Mouse (Mus musculus): ENCODE results near the gene Tmem41b. TPM values are rescaled to one million over a fixed set of nuclear protein-coding genes. Genes with fewer than 3 reads are reported as not detected.
"Not testable (repeated sequence)": the region's sequence is repeated elsewhere in the genome, so short reads cannot be mapped to it uniquely, and the experiment has no call there.

Tmem41b gene
- polyA plus RNA-seq, 1 experiment from 2014 or later = 65.0 TPM

GRCm38 (mm10) chr7:109993157-109993959 is 6.6 kb upstream of the Tmem41b start:
- Histone ChIP-seq H3K9ac (ENCODE audit: low read depth, low read length) (no peak overlapping the region), H3K4me1 (replicated peaks; ENCODE audit: control insufficient read depth, insufficient read depth, low read length) (no peaks in the 10 kb centered on the region)

DNA sequence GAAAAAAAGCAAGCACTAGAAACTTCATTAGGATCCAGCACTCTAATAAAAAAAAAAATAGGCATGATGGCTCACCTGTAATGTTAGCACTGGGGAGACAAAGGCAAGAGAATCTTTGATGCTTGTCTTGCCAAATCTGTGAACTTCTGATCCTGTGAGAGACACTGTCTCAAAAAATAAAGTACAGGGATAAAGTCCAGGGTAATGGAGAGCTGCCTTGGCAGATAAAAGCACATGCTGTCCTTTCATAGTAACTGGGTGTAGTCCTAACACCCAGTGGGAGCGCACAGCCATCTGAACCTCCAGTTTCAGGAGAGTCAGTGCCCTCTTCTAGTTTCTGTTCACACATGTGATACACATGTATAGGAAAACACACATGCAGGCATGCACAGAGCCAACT is 4.6 kb upstream of the Tmem41b start:
- 75% methylated on average over 1 of the region's 1 CpGs for WGBS
- Histone ChIP-seq H3K9me3 (ENCODE audit: control insufficient read depth, low read length) (no peaks in the 10 kb centered on the region), H3K27me3 (replicated peaks; ENCODE audit: control insufficient read depth, insufficient read depth, low read length) (no peaks in the 10 kb centered on the region), H3K4me3 (ENCODE audit: low read depth, low read length) (no peak overlapping the region), H3K9ac (ENCODE audit: low read depth, low read length) (no peak overlapping the region), H3K4me2 (no peak overlapping the region), H3K4me1 (replicated peaks; ENCODE audit: control insufficient read depth, insufficient read depth, low read length) (no peaks in the 10 kb centered on the region), H3K36me3 (ENCODE audit: control insufficient read depth, insufficient read depth, low read length) (no peaks in the 10 kb centered on the region), H3K27ac (ENCODE audit: low read depth, low read length) (no peak overlapping the region)
- ATAC-seq (replicated peaks; ENCODE audit: low FRiP score) = no peak
- no peak for DNase-seq (ENCODE audit: low spot score)

More at GRCm38 (mm10) chr7:109993157-109993959, 6.6 kb upstream of the Tmem41b start:
- WGBS = 58% methylated on average over 2 of the region's 2 CpGs
- no peak for ATAC-seq (replicated peaks; ENCODE audit: low FRiP score)
- Histone ChIP-seq H3K4me2 (no peak overlapping the region), H3K27ac (ENCODE audit: low read depth, low read length) (no peak overlapping the region), H3K36me3 (ENCODE audit: control insufficient read depth, insufficient read depth, low read length) (no peaks in the 10 kb centered on the region), H3K4me3 (ENCODE audit: low read depth, low read length) (no peak overlapping the region), H3K9me3 (ENCODE audit: control insufficient read depth, low read length) (no peaks in the 10 kb centered on the region), H3K27me3 (replicated peaks; ENCODE audit: control insufficient read depth, insufficient read depth, low read length) (no peaks in the 10 kb centered on the region)
- no peak for DNase-seq (ENCODE audit: low spot score)

DNA sequence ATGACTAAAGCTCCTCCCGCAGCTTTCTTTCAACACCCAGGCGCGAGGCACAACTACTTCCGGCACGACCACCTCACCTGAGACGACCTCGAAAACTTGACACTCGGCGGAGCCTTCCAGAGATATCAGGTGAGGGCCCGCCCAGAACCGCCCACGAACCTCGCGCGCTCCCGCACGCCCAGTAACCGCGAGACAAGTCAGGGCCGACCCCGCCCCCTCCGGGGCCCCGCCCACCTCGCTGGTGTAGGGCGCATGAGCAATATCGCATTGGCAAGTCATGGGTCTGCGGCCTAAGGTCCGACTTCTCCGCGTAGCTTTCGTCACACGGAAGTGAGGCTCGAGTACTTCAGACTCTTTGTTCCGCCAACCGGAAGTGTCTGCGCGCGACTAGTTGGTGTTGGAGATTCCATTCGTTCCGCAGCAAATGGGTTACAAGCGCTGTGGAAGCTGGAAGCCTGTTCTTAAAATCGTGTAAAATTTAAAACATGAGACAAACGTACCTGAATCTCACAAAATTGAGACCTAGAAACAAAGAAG is 528 bp downstream of the Tmem41b start:
- DNase-seq (ENCODE audit: low spot score) (peak; percentile 100), ATAC-seq (replicated peaks; ENCODE audit: low FRiP score) (peak; percentile 98)
- WGBS = under 1% methylated on average over 43 of the region's 43 CpGs
- H3K9me3 ChIP-seq (ENCODE audit: control insufficient read depth, low read length) = no peaks in the 10 kb centered on the region
- peak overlapping the region; percentile 65 for H3K4me3 ChIP-seq (ENCODE audit: low read depth, low read length)
- H3K9ac ChIP-seq (ENCODE audit: low read depth, low read length) = peak overlapping the region; percentile 71
- H3K36me3 ChIP-seq (ENCODE audit: control insufficient read depth, insufficient read depth, low read length) = no peaks in the 10 kb centered on the region
- H3K4me1 ChIP-seq (replicated peaks; ENCODE audit: control insufficient read depth, insufficient read depth, low read length) = no peaks in the 10 kb centered on the region
- peak overlapping the region; percentile 69 for H3K4me2 ChIP-seq
- peak overlapping the region; percentile 87 for H3K27ac ChIP-seq (ENCODE audit: low read depth, low read length)
- H3K27me3 ChIP-seq (replicated peaks; ENCODE audit: control insufficient read depth, insufficient read depth, low read length) = no peaks in the 10 kb centered on the region

DNA sequence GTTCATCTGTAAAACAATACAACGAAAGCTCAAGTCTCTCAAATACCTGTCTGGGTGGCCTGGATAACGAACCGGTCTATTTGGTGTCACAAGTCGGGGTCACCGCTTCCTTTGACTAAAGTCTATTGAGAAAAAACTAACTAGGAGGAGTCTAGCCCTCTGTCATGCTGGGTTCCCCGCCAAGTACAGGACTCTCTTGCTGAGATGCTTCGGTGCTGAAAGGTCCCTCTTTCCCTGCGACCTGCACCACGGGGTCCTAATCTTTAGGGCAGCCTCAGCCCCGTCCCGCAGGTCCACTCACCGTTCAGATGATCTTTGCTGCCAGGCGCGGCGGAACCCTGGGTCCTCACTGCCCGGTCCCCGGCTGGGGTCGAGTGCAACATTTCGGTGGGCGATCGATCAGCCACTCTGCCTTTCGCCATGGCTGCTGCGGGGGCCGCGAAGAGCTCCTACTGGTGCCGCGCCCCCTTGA is 1.0 kb downstream of the Tmem41b start:
- Histone ChIP-seq H3K9ac (ENCODE audit: low read depth, low read length) (peak overlapping the region; percentile 67), H3K4me3 (ENCODE audit: low read depth, low read length) (peak overlapping the region; percentile 65), H3K36me3 (ENCODE audit: control insufficient read depth, insufficient read depth, low read length) (no peaks in the 10 kb centered on the region), H3K4me2 (peak overlapping the region; percentile 62), H3K27me3 (replicated peaks; ENCODE audit: control insufficient read depth, insufficient read depth, low read length) (no peaks in the 10 kb centered on the region), H3K27ac (ENCODE audit: low read depth, low read length) (peak overlapping the region; percentile 66), H3K4me1 (replicated peaks; ENCODE audit: control insufficient read depth, insufficient read depth, low read length) (no peaks in the 10 kb centered on the region), H3K9me3 (ENCODE audit: control insufficient read depth, low read length) (no peaks in the 10 kb centered on the region)
- DNase-seq (ENCODE audit: low spot score) = no peak
- ATAC-seq (replicated peaks; ENCODE audit: low FRiP score) = peak; percentile 37
- WGBS = under 1% methylated on average over 27 of the region's 27 CpGs

- H3K9ac ChIP-seq (ENCODE audit: low read depth, low read length); H3K4me3 ChIP-seq (ENCODE audit: low read depth, low read length): not testable (repeated sequence)
Measured at GRCm38 (mm10) chr7:109984608-109985007, 2.1 kb downstream of the Tmem41b start.

DNA sequence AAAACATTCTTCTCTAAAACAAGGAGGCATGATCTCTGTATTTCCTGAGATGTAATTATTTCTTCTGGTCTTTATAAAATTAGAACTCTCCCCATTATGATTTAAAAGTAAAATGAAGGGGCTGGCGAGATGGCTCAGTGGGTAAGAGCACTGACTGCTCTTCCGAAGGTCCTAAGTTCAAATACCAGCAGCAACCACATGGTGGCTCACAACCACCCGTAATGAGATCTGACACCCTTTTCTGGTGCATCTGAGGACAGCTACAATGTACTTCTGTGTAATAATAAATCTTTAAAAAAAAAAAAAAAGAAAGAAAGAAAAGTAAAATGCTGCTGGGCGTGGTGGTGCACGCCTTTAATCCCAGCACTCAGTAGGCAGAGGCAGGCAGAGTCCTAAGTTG is 9.6 kb downstream of the Tmem41b start:
- peaks cover 16% of the 10 kb centered on the region for H3K36me3 ChIP-seq (ENCODE audit: control insufficient read depth, insufficient read depth, low read length)
- DNase-seq (ENCODE audit: low spot score); H3K27ac ChIP-seq (ENCODE audit: low read depth, low read length); H3K4me1 ChIP-seq (replicated peaks; ENCODE audit: control insufficient read depth, insufficient read depth, low read length); H3K4me2 ChIP-seq; H3K27me3 ChIP-seq (replicated peaks; ENCODE audit: control insufficient read depth, insufficient read depth, low read length); H3K9me3 ChIP-seq (ENCODE audit: control insufficient read depth, low read length); H3K9ac ChIP-seq (ENCODE audit: low read depth, low read length); H3K4me3 ChIP-seq (ENCODE audit: low read depth, low read length); ATAC-seq (replicated peaks; ENCODE audit: low FRiP score): not testable (repeated sequence)
- WGBS = 67% methylated on average over 5 of the region's 5 CpGs

More at GRCm38 (mm10) chr7:109984608-109985007, 2.1 kb downstream of the Tmem41b start:
- not testable (repeated sequence) for H3K27ac ChIP-seq (ENCODE audit: low read depth, low read length); H3K36me3 ChIP-seq (ENCODE audit: control insufficient read depth, insufficient read depth, low read length); H3K9me3 ChIP-seq (ENCODE audit: control insufficient read depth, low read length); H3K4me1 ChIP-seq (replicated peaks; ENCODE audit: control insufficient read depth, insufficient read depth, low read length); ATAC-seq (replicated peaks; ENCODE audit: low FRiP score); H3K27me3 ChIP-seq (replicated peaks; ENCODE audit: control insufficient read depth, insufficient read depth, low read length); DNase-seq (ENCODE audit: low spot score)
- peak overlapping the region; percentile 62 for H3K4me2 ChIP-seq
- 79% methylated on average over 5 of the region's 5 CpGs for WGBS

GRCm38 (mm10) chr7:109975966-109976715 is 10.6 kb downstream of the Tmem41b start:
- H3K4me2 ChIP-seq = no peak overlapping the region
- H3K4me1 ChIP-seq (replicated peaks; ENCODE audit: control insufficient read depth, insufficient read depth, low read length) = no peaks in the 10 kb centered on the region
- H3K27ac ChIP-seq (ENCODE audit: low read depth, low read length) = no peak overlapping the region
- H3K4me3 ChIP-seq (ENCODE audit: low read depth, low read length) = no peak overlapping the region
- H3K27me3 ChIP-seq (replicated peaks; ENCODE audit: control insufficient read depth, insufficient read depth, low read length) = no peaks in the 10 kb centered on the region
- H3K9ac ChIP-seq (ENCODE audit: low read depth, low read length) = no peak overlapping the region
- no peaks in the 10 kb centered on the region for H3K9me3 ChIP-seq (ENCODE audit: control insufficient read depth, low read length)
- DNase-seq (ENCODE audit: low spot score) (no peak), ATAC-seq (replicated peaks; ENCODE audit: low FRiP score) (no peak)
- 88% methylated on average over 6 of the region's 6 CpGs for WGBS
- peaks cover 16% of the 10 kb centered on the region for H3K36me3 ChIP-seq (ENCODE audit: control insufficient read depth, insufficient read depth, low read length)

DNA sequence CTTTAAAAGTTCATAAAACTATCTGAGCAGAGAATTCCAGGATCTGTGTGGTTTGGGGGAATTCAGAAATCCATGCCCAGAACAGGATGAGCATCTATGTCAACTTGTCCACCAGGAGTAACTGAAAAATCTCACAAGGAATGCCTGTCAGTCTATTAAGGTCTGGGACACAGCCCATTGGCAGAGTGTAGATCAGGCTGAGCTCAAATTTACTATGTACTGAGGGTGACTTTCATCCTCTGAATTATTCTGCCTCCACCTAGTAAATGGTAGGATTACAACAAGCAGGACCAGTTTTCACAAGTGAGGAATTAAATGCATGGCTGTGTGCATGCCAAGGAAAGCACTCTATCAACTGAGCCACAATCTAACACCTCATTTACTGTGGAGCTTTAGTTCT is 17.2 kb downstream of the Tmem41b start:
- Histone ChIP-seq H3K4me1 (replicated peaks; ENCODE audit: control insufficient read depth, insufficient read depth, low read length) (no peaks in the 10 kb centered on the region), H3K27ac (ENCODE audit: low read depth, low read length) (no peak overlapping the region)
- no peak for DNase-seq (ENCODE audit: low spot score)

More for the DNA sequence above, 17.2 kb downstream of the Tmem41b start:
- H3K4me3 ChIP-seq (ENCODE audit: low read depth, low read length) = no peak overlapping the region
- H3K9ac ChIP-seq (ENCODE audit: low read depth, low read length) = no peak overlapping the region
- ATAC-seq (replicated peaks; ENCODE audit: low FRiP score) = no peak
- no peaks in the 10 kb centered on the region for H3K36me3 ChIP-seq (ENCODE audit: control insufficient read depth, insufficient read depth, low read length)
- no peaks in the 10 kb centered on the region for H3K9me3 ChIP-seq (ENCODE audit: control insufficient read depth, low read length)
- no peak overlapping the region for H3K4me2 ChIP-seq
- no peaks in the 10 kb centered on the region for H3K27me3 ChIP-seq (replicated peaks; ENCODE audit: control insufficient read depth, insufficient read depth, low read length)

Data from liver, embryonic 11.5 days (tissue).